Mouse (Mus musculus): ENCODE data around the gene Htr7.

Gene Htr7

GRCm38 (mm10) chr19:36057231-36057811, at the start of gene Htr7:
Htr7 (minus strand) TSS chr19:36057507.
- DNase-seq, result peak; percentile 47

- no peak for DNase-seq
Observed at GRCm38 (mm10) chr19:36103909-36104308, 46.6 kb upstream of the Htr7 start.

GRCm38 (mm10) chr19:36098916-36099315, 41.6 kb upstream of the Htr7 start:
- no peak for DNase-seq

DNA sequence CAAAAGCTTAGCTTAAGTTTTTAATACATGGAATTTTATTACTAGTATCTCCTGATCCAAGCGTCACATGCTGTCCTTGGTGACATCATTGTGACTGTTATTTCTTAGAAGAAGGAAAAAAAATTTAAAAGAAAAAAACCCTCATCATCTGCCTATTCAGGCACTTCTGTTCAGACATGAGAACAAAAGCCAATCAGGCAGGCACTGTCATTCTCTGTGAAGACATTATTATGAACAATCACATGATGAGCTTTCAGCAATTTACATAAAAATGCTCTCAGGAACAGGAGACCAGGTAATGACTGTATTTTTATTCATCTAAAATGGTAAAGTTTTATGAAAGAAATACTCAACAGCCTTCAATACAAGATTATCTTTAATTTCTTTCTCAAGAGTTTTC, 41.0 kb upstream of the Htr7 start:
- no peak for DNase-seq

DNA sequence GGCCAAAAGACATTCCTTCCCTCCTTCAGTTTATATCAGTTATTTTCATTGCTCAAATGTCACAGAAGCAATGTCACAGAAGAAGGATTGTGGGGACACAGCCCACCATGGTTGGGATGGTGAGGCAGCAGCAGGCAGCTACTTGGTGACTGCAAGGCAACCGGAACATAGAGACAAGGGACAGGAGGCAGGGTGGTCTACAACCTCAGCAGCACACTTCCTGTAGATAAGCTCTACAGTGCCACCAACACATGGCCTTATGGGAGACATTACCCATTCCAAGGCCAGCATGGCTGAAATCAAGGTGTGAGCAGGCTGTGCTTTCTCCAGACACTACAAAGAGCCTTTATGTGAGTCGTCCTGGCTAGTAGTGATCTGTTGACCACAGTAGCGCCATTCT, 39.9 kb upstream of the Htr7 start:
- DNase-seq, result no peak

DNA sequence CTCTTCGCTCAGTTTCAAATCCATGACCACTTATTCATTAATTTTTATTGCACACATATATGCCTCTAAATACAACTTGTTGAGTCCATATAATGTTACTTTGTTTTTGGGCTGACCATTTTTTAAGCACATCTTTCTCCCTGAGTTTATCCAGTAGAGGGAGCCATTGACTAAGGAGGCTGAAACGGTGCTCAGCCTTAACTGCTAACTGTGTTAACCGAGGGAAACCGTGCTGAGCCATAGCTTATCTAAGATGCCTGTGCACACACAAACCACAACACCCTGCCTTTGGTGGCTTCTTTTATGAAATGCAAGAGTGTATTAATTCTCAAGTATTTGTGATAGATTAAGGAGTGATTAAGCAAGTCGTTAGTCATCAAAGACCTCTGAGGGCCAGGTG, 33.5 kb upstream of the Htr7 start:
- no peak for DNase-seq

DNA sequence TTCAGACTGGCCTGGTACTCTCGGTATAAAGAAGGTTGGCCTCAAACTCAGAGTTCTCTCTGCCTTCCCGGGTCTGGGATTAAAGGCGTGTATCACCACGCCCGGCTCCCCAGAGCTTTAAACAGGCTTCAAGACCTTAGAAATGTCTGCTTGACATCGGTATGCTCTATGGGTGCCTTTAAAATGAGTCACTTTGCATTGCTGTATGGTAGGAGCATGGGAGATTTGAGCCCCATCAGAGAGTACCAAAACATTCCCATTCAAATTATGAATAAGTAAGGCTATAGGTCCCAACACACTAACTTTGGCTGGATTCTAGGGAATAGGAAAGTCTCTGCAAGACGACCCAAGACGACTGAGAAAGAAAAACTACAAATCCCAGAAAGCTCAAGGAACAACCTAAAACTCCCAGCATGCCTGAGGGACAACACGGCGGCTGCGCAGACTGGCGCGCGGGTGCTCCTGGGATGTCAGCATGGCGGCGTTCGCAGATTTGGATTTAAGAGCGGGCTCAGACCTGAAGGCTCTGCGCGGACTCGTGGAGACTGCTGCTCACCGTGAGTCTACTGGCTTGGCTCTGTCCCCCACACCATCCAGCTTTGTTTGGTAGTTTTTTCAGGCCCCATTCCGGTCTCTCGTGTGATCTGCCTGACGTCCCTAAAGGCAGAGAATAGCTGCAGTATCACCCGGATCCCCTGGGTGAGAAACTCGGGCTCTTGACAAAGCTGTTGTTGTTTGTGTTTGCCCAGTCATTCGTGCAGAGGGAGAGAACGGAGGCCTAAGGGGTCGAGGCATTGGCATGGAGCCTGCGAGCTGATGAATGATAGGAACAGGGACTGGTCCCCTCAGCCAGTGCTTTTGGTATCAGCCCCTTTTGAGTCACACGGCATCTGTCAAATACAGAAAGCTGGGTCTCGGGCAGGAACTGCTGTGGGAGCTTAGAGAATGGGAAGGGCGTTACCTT, 26.2 kb upstream of the Htr7 start, which contains the start of gene Rpp30:
Gene Rpp30, plus strand, starts transcription at position 455 of the 964 bp plus-strand sequence.
- peak; percentile 84 for DNase-seq

- no peak for DNase-seq
Observed at GRCm38 (mm10) chr19:36082606-36083261, 25.4 kb upstream of the Htr7 start.

DNA sequence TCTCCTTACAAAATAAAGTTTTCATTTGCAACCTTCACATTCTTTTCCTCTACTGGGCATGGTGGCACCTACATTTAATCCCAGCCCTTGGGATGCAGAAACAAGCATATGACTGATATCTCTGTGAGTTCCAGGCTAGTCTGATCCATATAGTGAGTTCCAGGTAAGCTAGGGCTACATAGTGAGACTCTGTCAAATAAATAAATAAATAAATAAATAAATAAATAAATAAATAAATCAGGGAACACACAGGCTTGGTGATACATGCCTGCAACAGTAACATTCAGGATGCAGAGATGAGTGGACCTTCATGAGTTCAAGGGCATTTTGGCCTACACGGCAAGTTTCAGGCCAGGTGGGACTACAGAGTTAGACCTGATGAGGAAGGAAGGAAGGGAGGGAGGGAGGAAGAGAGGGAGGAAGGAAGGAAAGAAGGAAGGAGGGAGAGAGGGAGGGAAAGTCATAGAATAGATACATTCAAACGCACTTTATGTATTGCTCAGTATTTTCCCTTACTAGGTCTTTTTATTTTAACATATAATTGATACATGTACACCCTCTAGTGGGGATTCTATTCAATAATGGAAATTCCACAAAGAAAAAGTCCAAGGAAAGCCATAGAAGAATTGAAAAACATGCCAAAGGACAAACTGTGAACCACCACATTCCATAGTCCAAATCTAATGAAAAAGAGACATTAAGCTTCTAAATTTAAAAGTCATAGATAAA, 5.7 kb upstream of the Htr7 start:
- no peak for DNase-seq

DNA sequence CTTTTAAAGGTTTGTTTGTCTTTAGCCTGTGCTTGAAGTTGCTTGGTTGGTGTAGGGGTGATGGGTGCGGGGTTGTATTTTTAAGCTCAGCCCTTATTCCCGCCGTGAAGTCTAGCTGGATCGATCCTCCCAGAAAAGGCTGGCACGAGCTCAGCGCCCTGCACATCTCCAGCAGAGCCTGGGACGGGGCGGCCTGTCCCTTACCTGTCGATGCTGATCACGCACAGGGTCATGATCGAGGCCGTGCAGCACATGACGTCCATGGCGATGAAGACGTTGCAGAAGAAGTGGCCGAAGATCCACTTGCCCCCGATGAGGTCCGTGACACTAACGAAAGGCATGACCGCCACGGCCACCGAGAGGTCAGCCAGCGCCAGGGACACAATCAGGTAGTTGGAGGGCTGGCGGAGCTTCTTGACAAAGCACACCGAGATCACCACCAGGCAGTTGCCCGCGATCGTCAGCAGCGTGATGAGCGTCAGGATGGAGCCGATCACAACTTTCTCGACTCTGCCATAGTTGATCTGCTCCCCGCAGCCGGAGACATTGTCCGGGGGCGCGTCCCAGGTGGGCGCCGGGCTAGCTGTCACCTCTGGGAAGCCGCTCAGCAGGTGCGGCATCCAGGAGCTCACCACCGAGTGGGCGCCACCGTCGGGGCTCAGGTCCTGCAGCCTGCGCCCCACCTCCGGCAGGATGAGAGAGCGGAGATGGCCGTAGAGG, 645 bp downstream of the Htr7 start:
- DNase-seq, result peak; percentile 12

DNA sequence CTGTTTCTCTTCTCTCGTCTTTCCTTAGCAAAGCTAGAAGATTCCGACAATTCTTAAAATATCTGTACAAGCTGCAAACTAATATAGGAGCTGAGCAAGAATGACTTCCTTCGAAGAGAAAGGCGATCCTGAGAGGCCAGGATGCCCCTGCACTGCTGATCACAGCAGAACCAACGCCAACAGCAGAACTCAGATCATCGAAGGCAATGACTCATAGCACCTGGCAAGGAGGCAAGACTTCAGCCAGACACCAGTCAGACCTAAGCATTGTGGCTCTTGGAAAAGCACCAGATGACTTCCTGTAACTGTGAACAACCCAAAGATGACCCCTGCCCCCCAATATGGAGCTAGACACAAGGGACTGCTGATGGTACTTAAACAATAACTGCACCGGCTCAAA, 11.3 kb downstream of the Htr7 start:
- no peak for DNase-seq

GRCm38 (mm10) chr19:36014836-36015235, 42.5 kb downstream of the Htr7 start:
- DNase-seq, result no peak

DNA sequence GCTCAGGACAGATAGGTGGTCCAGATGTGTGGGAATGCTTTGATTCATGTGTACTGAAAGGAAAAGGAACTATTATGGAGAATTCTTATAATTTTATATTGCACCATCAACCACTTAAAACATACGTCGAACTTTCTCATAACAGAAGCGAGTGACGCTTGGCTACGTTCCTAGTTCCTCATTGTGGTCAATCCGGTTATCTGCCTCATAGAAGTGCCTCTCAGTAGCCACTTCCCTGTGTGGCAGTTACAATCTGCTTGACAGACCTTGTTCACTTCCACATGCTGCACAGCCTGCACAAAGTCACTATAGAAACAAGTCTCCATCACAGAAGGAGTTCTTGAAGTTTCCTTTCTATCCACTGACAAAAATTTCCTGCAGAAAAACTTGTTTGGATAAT, 51.0 kb downstream of the Htr7 start:
- DNase-seq, result no peak

DNA sequence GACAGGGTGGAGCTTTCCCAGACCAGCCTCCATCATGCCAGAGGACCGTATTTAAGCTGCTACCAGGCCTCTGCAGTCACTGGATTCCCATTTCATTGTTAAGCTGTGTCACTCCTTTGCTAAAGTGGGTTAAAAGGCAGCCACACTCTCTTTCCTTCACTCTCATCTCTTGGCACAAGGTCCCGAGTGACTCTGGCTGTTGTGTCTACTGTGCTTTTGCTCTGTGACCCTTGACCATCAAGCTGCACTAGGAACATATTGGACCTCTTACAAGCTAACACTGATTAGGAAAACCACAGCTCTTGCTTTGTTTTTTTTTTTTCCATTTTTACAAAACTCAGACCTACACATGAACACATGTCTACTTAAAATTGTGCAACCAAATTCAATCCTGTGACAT, 52.3 kb downstream of the Htr7 start:
- DNase-seq, result no peak

DNA sequence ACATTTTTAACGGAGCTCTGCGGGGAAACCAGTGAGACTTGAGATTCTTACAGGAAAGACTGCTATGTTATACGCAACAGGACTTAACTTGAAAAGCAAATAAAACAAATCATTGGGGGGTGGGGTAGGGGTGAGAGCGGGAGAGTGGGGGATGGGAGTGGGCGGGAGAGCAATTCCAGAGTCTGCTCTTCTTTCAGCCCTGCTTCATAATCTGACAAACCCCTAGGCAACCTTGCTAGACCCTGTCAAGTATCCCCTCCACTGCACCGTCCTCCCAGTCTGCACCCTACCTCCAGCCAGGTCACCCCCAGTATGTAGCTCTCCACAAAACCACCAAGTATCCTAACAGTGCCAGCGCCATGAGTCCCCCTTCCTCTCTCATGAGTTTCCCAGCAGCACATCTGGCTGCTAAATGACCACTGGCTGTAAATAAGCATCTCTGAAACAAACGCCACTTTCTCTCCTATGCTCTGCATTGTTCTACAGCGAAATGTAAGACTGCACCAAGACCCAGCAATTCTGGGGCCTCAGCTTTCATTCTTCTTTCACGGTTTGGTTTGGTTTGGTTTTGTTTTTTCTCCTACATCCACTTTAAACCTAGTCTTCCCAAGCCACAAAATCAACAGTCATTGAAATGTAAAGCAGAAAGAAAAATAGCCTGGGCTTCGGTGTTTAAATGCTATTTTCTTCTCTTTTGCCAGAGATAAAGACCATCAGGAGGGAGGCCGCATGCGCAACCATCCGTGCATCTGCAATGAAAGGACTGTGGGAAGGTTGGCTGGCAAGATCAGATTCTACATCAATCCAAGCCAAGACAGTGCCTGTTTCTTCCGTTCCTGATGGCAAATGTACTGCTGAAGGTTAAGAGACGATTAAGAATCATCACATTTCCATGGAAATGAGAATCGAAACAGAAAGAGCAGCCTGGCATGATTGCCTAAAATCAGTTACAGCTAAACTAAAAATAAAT, 54.5 kb downstream of the Htr7 start:
- no peak for DNase-seq

DNA sequence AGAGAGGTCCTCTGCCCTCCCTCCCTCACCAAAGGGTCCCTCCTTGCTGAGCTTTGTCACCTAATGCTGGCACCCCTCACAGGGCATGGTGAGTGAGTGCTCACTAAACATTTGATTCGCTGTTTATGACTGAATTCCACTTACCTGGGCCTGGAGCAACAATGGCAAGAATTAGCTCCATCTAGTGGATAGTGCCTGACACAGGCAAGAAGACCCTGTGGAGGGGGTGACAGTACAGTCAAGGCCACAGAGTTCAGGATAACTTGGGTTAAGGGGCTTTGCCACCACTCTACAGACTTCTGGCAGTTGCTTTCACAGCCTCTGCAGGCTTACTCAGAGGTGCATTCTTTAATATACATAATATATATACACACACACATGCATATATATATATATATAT, 55.8 kb downstream of the Htr7 start:
- DNase-seq, result no peak

DNA sequence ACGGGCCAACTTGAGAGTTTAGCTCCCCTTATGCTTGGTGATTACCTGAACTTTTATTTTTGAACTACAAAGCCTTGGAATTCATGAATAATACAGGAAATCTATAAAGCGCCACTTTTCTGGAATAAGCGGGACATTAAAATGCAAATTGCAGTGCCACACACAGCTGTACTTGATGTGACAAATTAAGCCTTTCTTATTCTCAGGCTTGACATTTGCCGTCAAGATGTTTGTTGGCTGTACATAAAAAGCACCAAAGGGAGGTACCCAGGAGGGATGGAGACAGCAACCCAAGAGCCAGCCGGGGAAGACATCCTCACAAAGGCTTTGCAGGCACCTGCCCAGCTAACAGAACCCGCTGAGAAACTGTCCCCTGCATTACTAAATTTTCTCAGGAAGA, 56.4 kb downstream of the Htr7 start:
- DNase-seq, result no peak

DNA sequence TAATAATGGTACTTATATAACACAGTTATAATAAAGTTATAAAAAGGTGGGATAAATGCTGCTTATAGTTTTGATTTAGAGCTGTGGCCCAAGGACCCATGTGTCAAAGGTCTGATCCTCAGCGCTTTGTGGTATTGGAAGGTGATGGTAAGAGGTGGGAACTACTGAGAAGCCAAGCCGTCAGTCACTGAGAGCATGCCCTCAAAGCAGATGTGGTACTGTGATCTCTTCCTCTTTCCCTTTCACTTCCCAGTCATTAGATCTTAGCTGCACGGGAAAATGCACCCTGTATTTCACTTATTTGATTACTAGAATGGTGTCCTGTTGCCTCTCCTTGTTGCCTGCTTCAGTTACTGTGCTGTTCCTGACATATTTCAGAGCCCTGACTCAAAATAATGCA, 59.9 kb downstream of the Htr7 start:
- no peak for DNase-seq

- DNase-seq, result no peak
Observed at GRCm38 (mm10) chr19:35987461-35987860, 69.8 kb downstream of the Htr7 start.

- no peak for DNase-seq
Observed at GRCm38 (mm10) chr19:35974681-35975080, 82.6 kb downstream of the Htr7 start.

DNA sequence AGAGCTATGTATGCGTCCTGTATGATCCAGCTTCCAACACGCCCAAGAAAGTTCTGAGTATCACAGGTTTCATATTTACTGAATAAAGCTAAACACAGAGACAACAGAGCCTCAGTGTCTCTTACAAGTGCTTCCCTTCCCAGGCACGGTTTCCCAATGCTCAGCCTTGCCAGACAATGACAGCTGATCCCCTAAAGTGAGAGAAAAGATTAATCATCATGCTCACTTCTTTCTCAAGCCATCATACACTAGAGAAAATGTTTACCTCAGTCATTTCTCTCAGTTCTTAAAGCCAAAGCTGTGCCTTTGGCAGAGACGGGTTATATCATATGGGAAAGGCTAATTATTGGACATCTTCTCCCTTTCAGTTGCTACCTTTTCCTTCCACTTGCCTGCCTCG, 99.7 kb downstream of the Htr7 start:
- DNase-seq, result no peak
